Mouse (Mus musculus) thymus, adult 18-20 months (tissue): Measurements from ENCODE around the gene Pgls.

Experiments used
- DNase-seq, 2 experiments: peaks; one replicate each; pipeline ENCODE4 v3.0.0; 2022; ENCODE audit warnings: mixed read lengths in 2 of 2

The Pgls gene

GRCm38 (mm10) chr8:71591471-71592373 is at the start of gene Pgls:
TSS of gene Pgls (plus strand) at chr8:71592176.
- peak; percentile 92 to 95 for DNase-seq

- peak; percentile 91 to 96 for DNase-seq
These were observed 49.2 kb upstream of the Pgls start, which contains the start of gene Mvb12a for GRCm38 (mm10) chr8:71542632-71543343. TSS of gene Mvb12a (plus strand) at chr8:71542922.

- DNase-seq: no peak
These were observed 48.2 kb upstream of the Pgls start for GRCm38 (mm10) chr8:71543755-71544154.

GRCm38 (mm10) chr8:71545053-71545452 is 46.9 kb upstream of the Pgls start:
- no peak for DNase-seq

GRCm38 (mm10) chr8:71547590-71547989 is 44.4 kb upstream of the Pgls start:
- DNase-seq: peak; percentile 60 to 68

GRCm38 (mm10) chr8:71550754-71551153 is 41.2 kb upstream of the Pgls start:
- DNase-seq: no peak

GRCm38 (mm10) chr8:71552770-71553169 is 39.2 kb upstream of the Pgls start:
- no peak for DNase-seq

GRCm38 (mm10) chr8:71554001-71554400 is 38.0 kb upstream of the Pgls start:
- DNase-seq: no peak

GRCm38 (mm10) chr8:71554644-71555043 is 37.3 kb upstream of the Pgls start:
- DNase-seq: no peak

- DNase-seq: peak; percentile 66 to 75
These were observed 33.7 kb upstream of the Pgls start, which contains the start of gene Tmem221 for GRCm38 (mm10) chr8:71558071-71558957. TSS of gene Tmem221 (minus strand) at chr8:71558871.

GRCm38 (mm10) chr8:71558958-71559690 is 32.9 kb upstream of the Pgls start:
- peak; percentile 66 to 82 for DNase-seq

GRCm38 (mm10) chr8:71560071-71560470 is 31.9 kb upstream of the Pgls start:
- no peak for DNase-seq

- no peak for DNase-seq
These were observed 31.2 kb upstream of the Pgls start for GRCm38 (mm10) chr8:71560765-71561164.

GRCm38 (mm10) chr8:71561401-71561800 is 30.6 kb upstream of the Pgls start:
- DNase-seq: no peak

- DNase-seq: peak; percentile 62 to 69
These were observed 29.2 kb upstream of the Pgls start for GRCm38 (mm10) chr8:71562751-71563150.

- no peak for DNase-seq
These were observed 28.0 kb upstream of the Pgls start for GRCm38 (mm10) chr8:71563992-71564391.

- no peak for DNase-seq
These were observed 25.5 kb upstream of the Pgls start, which contains the start of gene Nxnl1 for GRCm38 (mm10) chr8:71566501-71566900. TSS of gene Nxnl1 (minus strand) at chr8:71566601.

- no peak for DNase-seq
These were observed 24.4 kb upstream of the Pgls start for GRCm38 (mm10) chr8:71567587-71567986.

GRCm38 (mm10) chr8:71568387-71568937 is 23.5 kb upstream of the Pgls start, which contains the start of gene Slc27a1:
TSS of gene Slc27a1 (plus strand) at chr8:71568882.
- DNase-seq: no peak

GRCm38 (mm10) chr8:71568941-71569340 is 23.0 kb upstream of the Pgls start:
- no peak for DNase-seq
